Mouse (Mus musculus): ENCODE measurements around the gene Pax3. TPM values are rescaled to one million over a fixed set of nuclear protein-coding genes. Genes with fewer than 3 reads are reported as not detected.

The Pax3 gene
- polyA plus RNA-seq, 1 experiment = 6.4 TPM

- no peak overlapping the region for H3K27ac ChIP-seq (ENCODE audit: insufficient read depth, low read length)
- H3K4me3 ChIP-seq (ENCODE audit: insufficient read depth, low read length) = peak overlapping the region; percentile 36
- H3K4me1 ChIP-seq (ENCODE audit: control insufficient read depth, insufficient read depth, low read length) = no peaks in the 10 kb centered on the region
- TF ChIP-seq POLR2A (IDR thresholded peaks at IDR 0.05; ENCODE audit: low read depth, low read length) (no peak), CTCF (IDR thresholded peaks at IDR 0.05; ENCODE audit: borderline replicate concordance, insufficient read depth, low read length) (no peak)
These were observed 19.0 kb upstream of the Pax3 start for GRCm38 (mm10) chr1:78215749-78216508.

GRCm38 (mm10) chr1:78211041-78211440, 14.1 kb upstream of the Pax3 start:
- no peak for TF ChIP-seq CTCF (IDR thresholded peaks at IDR 0.05; ENCODE audit: borderline replicate concordance, insufficient read depth, low read length)
- TF ChIP-seq POLR2A (IDR thresholded peaks at IDR 0.05; ENCODE audit: low read depth, low read length) = no peak
- Histone ChIP-seq H3K4me1 (ENCODE audit: control insufficient read depth, insufficient read depth, low read length) (no peaks in the 10 kb centered on the region), H3K4me3 (ENCODE audit: insufficient read depth, low read length) (no peak overlapping the region)

DNA sequence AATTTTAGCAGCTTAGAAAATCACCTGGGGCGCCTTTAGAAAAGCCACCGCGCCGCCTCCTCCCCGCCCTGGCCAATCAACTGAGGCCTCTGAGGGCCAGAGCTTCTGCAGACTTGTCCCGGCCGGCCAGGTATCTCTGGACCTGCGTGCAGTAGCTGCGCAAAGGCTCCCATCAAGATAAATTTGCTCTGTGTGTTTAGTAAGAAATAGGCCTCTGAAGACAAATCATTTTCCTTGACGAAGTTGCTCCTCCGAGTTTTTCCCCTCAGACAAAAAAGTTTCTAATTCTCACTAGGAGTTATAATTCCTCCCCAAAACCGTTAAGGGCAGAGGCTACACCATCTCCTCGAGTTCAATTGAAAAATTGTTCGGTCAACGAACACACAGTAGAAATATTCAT, 13.6 kb upstream of the Pax3 start:
- no peaks in the 10 kb centered on the region for H3K4me1 ChIP-seq (ENCODE audit: control insufficient read depth, insufficient read depth, low read length)
- no peak for TF ChIP-seq POLR2A (IDR thresholded peaks at IDR 0.05; ENCODE audit: low read depth, low read length)
- TF ChIP-seq CTCF (IDR thresholded peaks at IDR 0.05; ENCODE audit: borderline replicate concordance, insufficient read depth, low read length) = no peak
- H3K27ac ChIP-seq (ENCODE audit: insufficient read depth, low read length) = no peak overlapping the region
- H3K4me3 ChIP-seq (ENCODE audit: insufficient read depth, low read length) = no peak overlapping the region

More at GRCm38 (mm10) chr1:78211041-78211440, 14.1 kb upstream of the Pax3 start:
- no peak overlapping the region for H3K27ac ChIP-seq (ENCODE audit: insufficient read depth, low read length)

- Histone ChIP-seq H3K4me1 (ENCODE audit: control insufficient read depth, insufficient read depth, low read length) (peaks cover 2% of the 10 kb centered on the region), H3K27ac (ENCODE audit: insufficient read depth, low read length) (no peak overlapping the region), H3K4me3 (ENCODE audit: insufficient read depth, low read length) (no peak overlapping the region)
- TF ChIP-seq CTCF (IDR thresholded peaks at IDR 0.05; ENCODE audit: borderline replicate concordance, insufficient read depth, low read length) = no peak
- no peak for TF ChIP-seq POLR2A (IDR thresholded peaks at IDR 0.05; ENCODE audit: low read depth, low read length)
These were observed 11.4 kb upstream of the Pax3 start for GRCm38 (mm10) chr1:78208281-78208814.

GRCm38 (mm10) chr1:78204341-78204740, 7.4 kb upstream of the Pax3 start:
- TF ChIP-seq POLR2A (IDR thresholded peaks at IDR 0.05; ENCODE audit: low read depth, low read length) (no peak), CTCF (IDR thresholded peaks at IDR 0.05; ENCODE audit: borderline replicate concordance, insufficient read depth, low read length) (no peak)
- peaks cover 2% of the 10 kb centered on the region for H3K4me1 ChIP-seq (ENCODE audit: control insufficient read depth, insufficient read depth, low read length)

DNA sequence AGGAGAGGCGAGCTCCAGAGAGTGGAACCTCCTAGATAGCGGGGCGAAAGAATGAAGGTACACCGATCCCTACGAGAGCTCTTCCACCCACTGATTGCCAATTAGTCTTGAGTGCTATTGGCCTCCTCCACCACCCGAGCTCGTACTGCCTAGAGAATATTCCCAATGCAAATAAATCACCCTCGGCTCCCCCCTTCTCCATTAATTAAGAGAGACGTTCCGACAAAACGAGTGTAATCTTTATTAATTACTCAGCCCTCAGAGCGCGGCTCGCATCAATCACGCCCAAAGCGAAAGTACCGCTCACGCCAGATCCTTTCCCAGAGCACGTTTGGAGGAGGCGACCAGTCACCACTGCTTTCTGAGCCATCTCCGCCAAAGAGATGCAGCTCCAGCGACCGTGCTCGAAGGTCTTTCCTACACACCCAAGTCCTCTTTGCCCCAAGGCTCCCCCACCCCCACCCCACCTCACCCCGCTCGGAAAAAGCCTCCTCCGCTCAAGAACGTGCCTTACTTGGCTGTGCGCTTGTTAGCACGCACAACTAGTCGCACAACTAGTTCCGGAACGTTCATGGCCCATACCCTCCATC, 6.8 kb upstream of the Pax3 start:
- H3K4me3 ChIP-seq (ENCODE audit: insufficient read depth, low read length) = peak overlapping the region; percentile 35
- peaks cover 2% of the 10 kb centered on the region for H3K4me1 ChIP-seq (ENCODE audit: control insufficient read depth, insufficient read depth, low read length)
- no peak overlapping the region for H3K27ac ChIP-seq (ENCODE audit: insufficient read depth, low read length)
- TF ChIP-seq POLR2A (IDR thresholded peaks at IDR 0.05; ENCODE audit: low read depth, low read length) = no peak
- no peak for TF ChIP-seq CTCF (IDR thresholded peaks at IDR 0.05; ENCODE audit: borderline replicate concordance, insufficient read depth, low read length)

More at GRCm38 (mm10) chr1:78204341-78204740, 7.4 kb upstream of the Pax3 start:
- H3K27ac ChIP-seq (ENCODE audit: insufficient read depth, low read length) = no peak overlapping the region
- no peak overlapping the region for H3K4me3 ChIP-seq (ENCODE audit: insufficient read depth, low read length)

DNA sequence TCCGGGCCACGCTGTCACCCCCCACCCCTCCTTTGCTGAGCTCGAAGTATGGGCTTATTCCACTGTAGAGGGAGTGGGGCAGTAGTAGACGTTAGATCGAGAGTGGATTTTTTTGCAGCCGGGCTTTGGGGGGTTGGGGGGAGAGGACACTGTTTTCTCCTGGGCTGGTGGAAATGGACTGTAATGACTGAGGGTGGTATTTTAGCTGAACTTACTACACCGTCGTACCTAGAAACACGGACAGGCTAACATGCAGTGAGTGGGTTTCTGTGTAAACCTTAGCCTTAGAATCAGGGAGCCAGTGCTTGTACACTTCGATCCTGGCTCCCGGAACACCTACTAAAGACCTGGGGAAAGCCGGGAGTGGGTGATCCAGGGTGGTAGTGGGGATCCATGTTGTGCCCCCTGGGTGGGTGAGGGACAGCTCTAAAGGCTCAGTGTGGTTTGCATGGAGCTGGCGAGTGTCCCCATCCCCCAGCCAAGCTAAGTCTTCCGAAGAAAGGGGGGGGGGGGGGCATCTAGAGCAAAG, 6.2 kb upstream of the Pax3 start:
- Histone ChIP-seq H3K27ac (ENCODE audit: insufficient read depth, low read length) (no peak overlapping the region), H3K4me3 (ENCODE audit: insufficient read depth, low read length) (peak overlapping the region; percentile 35), H3K4me1 (ENCODE audit: control insufficient read depth, insufficient read depth, low read length) (peaks cover 2% of the 10 kb centered on the region)
- TF ChIP-seq CTCF (IDR thresholded peaks at IDR 0.05; ENCODE audit: borderline replicate concordance, insufficient read depth, low read length) = no peak
- TF ChIP-seq POLR2A (IDR thresholded peaks at IDR 0.05; ENCODE audit: low read depth, low read length) = no peak

DNA sequence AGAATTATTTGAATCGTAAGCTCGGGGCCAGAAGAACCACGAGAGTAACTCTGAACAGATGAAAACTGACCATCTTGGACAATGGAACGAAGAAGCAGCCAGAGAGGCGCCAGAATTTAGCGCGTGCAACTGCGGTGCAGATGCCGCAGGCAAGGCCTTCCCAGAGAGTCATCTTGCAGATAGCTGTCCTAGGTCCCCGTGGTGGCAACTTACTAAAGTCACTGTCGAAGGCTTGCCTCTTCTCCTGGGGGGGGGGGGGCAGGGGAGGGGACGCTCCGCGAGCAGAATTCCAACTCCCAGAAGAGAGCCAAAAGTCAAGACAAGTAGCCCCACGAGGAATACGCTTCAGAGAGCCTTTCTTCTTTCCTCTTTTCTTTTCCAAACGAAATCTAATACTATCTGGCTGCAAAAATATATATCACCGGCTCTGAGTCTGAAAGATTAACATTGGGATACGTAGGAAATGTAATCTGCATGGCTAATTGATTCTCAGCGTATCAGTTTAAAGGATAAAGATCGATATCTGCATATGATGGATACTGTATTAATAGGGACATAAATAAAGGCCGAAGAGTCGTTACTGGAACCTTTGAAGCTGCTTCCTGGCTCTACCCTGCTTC, 5.6 kb upstream of the Pax3 start:
- Histone ChIP-seq H3K4me3 (ENCODE audit: insufficient read depth, low read length) (no peak overlapping the region), H3K4me1 (ENCODE audit: control insufficient read depth, insufficient read depth, low read length) (peaks cover 2% of the 10 kb centered on the region), H3K27ac (ENCODE audit: insufficient read depth, low read length) (no peak overlapping the region)
- TF ChIP-seq POLR2A (IDR thresholded peaks at IDR 0.05; ENCODE audit: low read depth, low read length) (no peak), CTCF (IDR thresholded peaks at IDR 0.05; ENCODE audit: borderline replicate concordance, insufficient read depth, low read length) (no peak)

GRCm38 (mm10) chr1:78201251-78202010, 4.5 kb upstream of the Pax3 start:
- no peak overlapping the region for H3K27ac ChIP-seq (ENCODE audit: insufficient read depth, low read length)
- H3K4me3 ChIP-seq (ENCODE audit: insufficient read depth, low read length) = no peak overlapping the region
- TF ChIP-seq CTCF (IDR thresholded peaks at IDR 0.05; ENCODE audit: borderline replicate concordance, insufficient read depth, low read length) = no peak
- TF ChIP-seq POLR2A (IDR thresholded peaks at IDR 0.05; ENCODE audit: low read depth, low read length) = no peak
- H3K4me1 ChIP-seq (ENCODE audit: control insufficient read depth, insufficient read depth, low read length) = peaks cover 2% of the 10 kb centered on the region
